In genomic region chr5:120876839-120877238, GRCm38 (mm10) we compare ENCODE assay signal across 15 mouse cellular contexts. TPM values are rescaled to one million over a fixed set of nuclear protein-coding genes. Genes with fewer than 3 reads are reported as not detected.
DNase-seq lines count a peak whose midpoint lies in the region; ATAC-seq and TF ChIP-seq lines count a peak whose summit lies in the region.
"Not testable (repeated sequence)": the region's sequence is repeated elsewhere in the genome, so short reads cannot be mapped to it uniquely, and the experiment has no call there.
"Had no signal": no experiment of that assay in that cellular context is flagged by ENCODE, and none has a peak within 500 bp of the region (broad histone marks: within the 10 kb centered on the region; RNA-seq: fewer than 3 reads in every experiment).

No protein-coding gene starts in this region.

- H3K27ac ChIP-seq in cerebellum, adult 2 months (ENCODE audit: insufficient read depth, low read length): not testable (repeated sequence)

- WGBS in cerebellum, adult 2 months: 65% methylated on average over 2 of the region's 3 CpGs

- TF ChIP-seq POLR2A in cerebellum, adult 2 months (IDR thresholded peaks at IDR 0.05; ENCODE audit: borderline replicate concordance, insufficient read depth, low read length): not testable (repeated sequence)

- peak; percentile 49; the same call in 1 of the 2 replicates for ATAC-seq in cerebellum, adult (ENCODE audit: insufficient number of reproducible peaks, low FRiP score, low TSS enrichment)

- not testable (repeated sequence) for H3K27me3 ChIP-seq in cerebellum, adult 2 months (ENCODE audit: control insufficient read depth, insufficient read depth, low read length)

- TF ChIP-seq CTCF in cerebellum, adult 2 months (IDR thresholded peaks at IDR 0.05; ENCODE audit: borderline replicate concordance, insufficient read depth, low read depth, low read length): not testable (repeated sequence)

- not testable (repeated sequence) for H3K4me3 ChIP-seq in cerebellum, adult 2 months (replicated peaks; ENCODE audit: insufficient read depth, low read depth, low read length)

- DNase-seq in cerebellum, adult 11 months: peak; percentile 10
- DNase-seq in cerebellum, adult 11-12 months: peak; percentile 27
- DNase-seq in cerebellum, adult 2 months: peak; percentile 31 to 34
- peak; percentile 15 for DNase-seq in cerebellum, adult 9-10 months
- DNase-seq in cerebellum, adult 9-11 months: peak; percentile 31
- peak; percentile 25 to 57 for DNase-seq in cerebellum, postnatal 14 days
- peak; percentile 68 for DNase-seq in heart, adult 11 months

- H3K4me1 ChIP-seq in cerebellum, adult 2 months (ENCODE audit: control insufficient read depth, insufficient read depth, low read length): peaks cover 22% of the 10 kb centered on the region

RNA-seq across cellular contexts. Expression of gene Oas1g, which starts 10.6 kb away (rescaled TPM):
- 0.35 and 0.47 TPM in 2 replicates for polyA plus RNA-seq in cerebellum, adult 2 months (2012; rRNA removed)
- polyA plus RNA-seq: C2C12, G1E had no signal

RNA-seq across cellular contexts. Expression of gene Oas1h, which starts 15.6 kb away (rescaled TPM):
- not detected in 2 replicates for polyA plus RNA-seq in cerebellum, adult 2 months (2012; rRNA removed)
- polyA plus RNA-seq: activated CD4-positive, CD25-positive, alpha-beta regulatory T cell, adult 4 months; adrenal gland, adult 2 months; brain, embryonic 14.5 days; C2C12; CD4-positive, CD25-positive, alpha-beta regulatory T cell, adult 4 months; G1E; Patski had no signal

RNA-seq across cellular contexts. Expression of gene Oas1f, which starts 29.7 kb away (rescaled TPM):
- polyA plus RNA-seq in cerebellum, adult 2 months (2012; rRNA removed): not detected in 2 replicates
- polyA plus RNA-seq: activated CD4-positive, CD25-positive, alpha-beta regulatory T cell, adult 4 months; adrenal gland, adult 2 months; brain, embryonic 14.5 days; C2C12; CD4-positive, CD25-positive, alpha-beta regulatory T cell, adult 4 months; G1E; Patski had no signal

RNA-seq across cellular contexts. Expression of gene Oas1a, which starts 30.5 kb away (rescaled TPM):
- 1.6 and 1.9 TPM in 2 replicates for polyA plus RNA-seq in cerebellum, adult 2 months (2012; rRNA removed)

RNA-seq across cellular contexts. Expression of gene Oas1d, which starts 37.5 kb away (rescaled TPM):
- not detected in 2 replicates for polyA plus RNA-seq in cerebellum, adult 2 months (2012; rRNA removed)
- polyA plus RNA-seq: adrenal gland, adult 2 months; brain, embryonic 14.5 days; C2C12; CD4-positive, CD25-positive, alpha-beta regulatory T cell, adult 4 months; G1E; Patski had no signal

Comparison
In these comparisons a context has a peak if more than half of its experiments do, and no peak if none do; other contexts are left out.
1. DNase-seq: peak in every context shown above with its lines; median percentile 68 in heart, adult 11 months; 41 in cerebellum, postnatal 14 days; 32 in cerebellum, adult 2 months; 31 in cerebellum, adult 9-11 months; 27 in cerebellum, adult 11-12 months; 15 in cerebellum, adult 9-10 months; 10 in cerebellum, adult 11 months.